Mouse (Mus musculus): ENCODE results near the gene Slc9a9.

Slc9a9 gene

DNA sequence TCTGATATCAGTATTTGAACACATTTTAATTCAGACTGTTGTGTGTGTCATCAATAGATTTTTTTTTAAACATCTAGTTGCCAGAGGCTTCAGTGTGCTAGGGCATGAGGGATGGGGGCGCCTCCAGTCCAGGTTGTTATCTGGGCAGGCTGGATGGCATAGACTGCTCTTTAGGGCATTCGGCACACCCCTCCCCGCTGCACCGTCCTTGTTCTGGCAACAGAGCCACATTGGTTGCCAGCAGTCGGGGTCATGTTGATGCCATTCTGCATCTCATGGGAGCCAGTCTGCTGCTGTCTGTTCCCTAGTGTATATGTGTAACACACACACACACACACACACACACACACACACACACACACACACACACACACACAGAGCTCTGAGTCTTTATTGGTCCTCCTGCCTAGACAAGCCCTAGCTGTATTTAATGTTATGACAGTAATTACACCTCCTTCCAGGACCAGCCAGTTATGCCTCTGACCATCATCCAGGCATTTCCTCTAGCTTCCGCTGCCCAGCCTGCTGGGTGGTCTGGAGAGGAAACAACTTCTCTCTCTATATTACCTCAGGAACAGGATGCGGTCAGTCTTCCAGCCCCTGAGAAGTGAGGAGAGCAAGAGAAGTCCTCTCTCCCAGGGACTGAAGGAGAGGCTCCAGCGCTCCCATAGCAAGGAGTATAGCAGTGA is 63.0 kb downstream of the Slc9a9 start:
- DNase-seq (ENCODE audit: low spot score): no peak

GRCm38 (mm10) chr9:94734320-94734719 is 64.6 kb downstream of the Slc9a9 start:
- no peak for DNase-seq (ENCODE audit: low spot score)

- no peak for DNase-seq (ENCODE audit: low spot score)
Measured at GRCm38 (mm10) chr9:94737226-94737625, 67.5 kb downstream of the Slc9a9 start.

- DNase-seq (ENCODE audit: low spot score): peak; percentile 26
Measured at GRCm38 (mm10) chr9:94738555-94739427, 69.1 kb downstream of the Slc9a9 start.

GRCm38 (mm10) chr9:94740841-94741240 is 71.1 kb downstream of the Slc9a9 start:
- no peak for DNase-seq (ENCODE audit: low spot score)

DNA sequence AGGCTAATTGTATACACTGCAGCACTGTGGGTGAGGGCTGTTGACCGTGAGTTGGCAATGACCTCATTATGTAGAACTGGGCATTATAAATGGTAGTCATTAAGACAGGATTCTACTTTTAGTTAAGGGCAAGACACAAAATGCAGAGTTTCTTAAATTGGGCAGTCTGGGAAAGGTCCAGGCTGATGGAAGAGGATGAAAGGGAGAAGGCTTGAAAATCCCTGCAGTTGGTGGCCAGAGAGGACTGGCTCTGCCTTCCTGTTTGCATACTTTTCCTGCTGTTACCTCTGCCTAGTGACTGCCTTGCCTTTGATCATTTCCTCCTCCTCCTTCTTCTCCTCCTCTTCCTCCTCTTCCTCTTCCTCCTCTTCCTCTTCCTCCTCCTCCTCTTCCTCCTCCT is 73.6 kb downstream of the Slc9a9 start:
- DNase-seq (ENCODE audit: low spot score): no peak

DNA sequence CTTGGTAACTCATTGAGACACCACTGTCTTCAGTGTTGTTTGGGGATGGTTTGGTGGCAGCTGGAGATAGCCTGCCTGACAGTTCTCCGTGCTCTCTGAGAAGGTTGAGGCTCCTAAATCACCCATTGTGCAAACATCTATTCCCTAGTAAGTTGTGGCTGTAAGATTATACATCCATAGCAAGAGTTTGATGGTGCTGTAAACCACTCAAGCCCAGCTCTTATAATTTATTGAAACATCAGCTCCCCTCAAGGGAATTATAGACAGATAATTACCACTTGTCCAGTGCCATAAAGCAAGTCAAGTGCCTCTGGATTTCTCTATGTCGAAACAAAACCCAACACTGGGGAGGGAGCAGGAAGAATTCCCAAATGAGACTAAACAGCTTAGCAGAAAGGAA is 78.8 kb downstream of the Slc9a9 start:
- DNase-seq (ENCODE audit: low spot score): no peak

- no peak for DNase-seq (ENCODE audit: low spot score)
Measured at GRCm38 (mm10) chr9:94750187-94750586, 80.5 kb downstream of the Slc9a9 start.

- no peak for DNase-seq (ENCODE audit: low spot score)
Measured at GRCm38 (mm10) chr9:94750935-94751637, 81.4 kb downstream of the Slc9a9 start.

GRCm38 (mm10) chr9:94751638-94752021 is 81.9 kb downstream of the Slc9a9 start:
- DNase-seq (ENCODE audit: low spot score): no peak

DNA sequence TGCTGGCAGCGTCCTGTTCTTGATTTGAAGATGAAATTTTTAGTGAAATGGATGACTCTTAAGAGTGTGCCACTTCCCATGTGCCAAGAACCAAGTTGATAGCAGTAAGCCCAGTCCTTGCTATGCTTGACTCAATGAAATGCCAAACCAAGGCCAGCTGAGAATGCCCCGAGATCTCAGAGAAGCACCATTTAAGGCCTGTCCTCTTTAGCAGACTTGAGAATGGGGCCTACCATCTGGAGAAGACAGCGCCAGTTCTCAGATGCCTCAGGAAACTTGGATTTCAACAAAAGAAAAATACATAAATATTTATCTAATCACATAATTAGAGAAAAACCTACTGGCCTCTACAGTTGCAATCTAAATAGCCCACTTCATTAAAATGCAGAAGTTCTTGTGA is 82.4 kb downstream of the Slc9a9 start:
- no peak for DNase-seq (ENCODE audit: low spot score)

GRCm38 (mm10) chr9:94759904-94760303 is 90.2 kb downstream of the Slc9a9 start:
- DNase-seq (ENCODE audit: low spot score): no peak

DNA sequence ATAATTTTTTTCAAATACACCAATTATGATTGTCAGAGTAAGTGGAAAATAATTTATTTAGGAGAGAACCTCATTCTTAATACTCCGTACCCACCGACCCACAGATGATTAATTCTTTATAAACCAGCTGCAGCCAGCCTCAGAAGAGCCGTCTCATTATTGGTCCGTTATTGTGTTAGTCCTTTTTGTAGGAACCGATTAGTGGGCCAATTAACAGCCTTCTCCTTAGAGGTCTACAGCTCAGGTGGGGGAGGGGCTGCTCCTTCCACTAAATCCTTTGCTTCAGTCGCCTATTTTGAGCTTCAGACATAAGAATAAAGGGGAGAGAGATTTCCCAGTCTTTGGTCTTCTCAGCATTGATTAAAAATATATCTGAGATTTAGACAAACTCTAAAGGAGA is 98.4 kb downstream of the Slc9a9 start:
- DNase-seq (ENCODE audit: low spot score): no peak

DNA sequence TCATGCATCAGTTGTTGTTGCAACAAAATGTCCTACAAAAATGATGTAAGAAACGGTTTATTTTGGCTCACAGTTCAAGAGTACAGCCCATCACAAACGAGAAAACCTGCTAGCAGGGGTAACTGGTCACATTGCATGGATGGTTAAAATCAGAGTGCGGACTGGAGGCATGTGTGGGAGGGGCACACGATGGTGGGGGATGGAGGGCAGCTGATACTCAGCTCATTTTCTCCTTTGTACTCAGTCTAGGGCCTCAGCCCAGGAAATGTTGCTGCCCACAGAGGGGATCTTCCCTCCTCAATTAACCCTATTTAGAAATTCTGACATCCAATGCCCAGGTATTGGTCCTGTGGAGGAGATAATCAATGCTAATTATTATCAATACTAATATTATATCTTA is 98.8 kb downstream of the Slc9a9 start:
- no peak for DNase-seq (ENCODE audit: low spot score)

DNA sequence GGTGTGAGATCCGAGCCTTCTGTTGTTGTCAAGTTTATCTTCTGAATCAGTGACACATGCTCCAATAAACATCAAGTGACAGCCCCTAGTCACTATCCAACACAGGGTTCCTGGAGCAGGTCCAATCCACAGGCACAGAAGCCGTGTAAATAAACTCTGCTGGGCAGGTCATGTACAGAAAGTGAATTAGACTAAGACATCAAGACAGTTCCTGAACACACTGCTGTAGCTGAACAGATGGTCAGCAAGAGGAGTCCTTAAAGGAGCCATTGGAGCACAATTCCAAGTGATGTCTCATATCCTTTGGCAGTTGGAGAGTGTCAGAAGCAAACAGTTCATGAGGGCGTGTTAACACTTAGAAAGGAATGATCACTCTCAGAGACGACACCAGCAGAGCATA is 103.6 kb downstream of the Slc9a9 start:
- no peak for DNase-seq (ENCODE audit: low spot score)

GRCm38 (mm10) chr9:94788261-94788660 is 118.6 kb downstream of the Slc9a9 start:
- no peak for DNase-seq (ENCODE audit: low spot score)

DNA sequence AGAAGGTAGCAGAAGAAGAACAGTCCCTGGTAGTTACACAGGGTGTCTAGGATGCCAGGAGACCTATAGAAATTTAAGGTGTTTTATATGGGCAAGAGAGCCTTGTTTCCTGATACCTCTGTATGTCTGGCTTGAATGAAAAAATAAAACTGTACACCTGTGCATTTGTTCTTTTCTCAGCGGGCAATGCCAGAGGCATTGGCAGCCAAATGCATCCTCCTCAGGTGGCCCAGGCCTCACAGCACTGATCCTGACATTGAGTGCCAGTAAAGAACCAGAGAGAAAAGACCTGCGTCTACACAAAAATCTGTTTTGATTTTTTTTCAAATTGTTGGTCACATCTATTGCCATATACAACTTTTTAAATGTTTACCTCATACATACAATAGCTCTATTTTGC is 121.3 kb downstream of the Slc9a9 start:
- no peak for DNase-seq (ENCODE audit: low spot score)

GRCm38 (mm10) chr9:94803073-94803472 is 133.4 kb downstream of the Slc9a9 start:
- DNase-seq (ENCODE audit: low spot score): no peak

- no peak for DNase-seq (ENCODE audit: low spot score)
Measured at GRCm38 (mm10) chr9:94805506-94805905, 135.8 kb downstream of the Slc9a9 start.

- DNase-seq (ENCODE audit: low spot score): no peak
Measured at GRCm38 (mm10) chr9:94815518-94815917, 145.8 kb downstream of the Slc9a9 start.

- DNase-seq (ENCODE audit: low spot score): no peak
Measured at GRCm38 (mm10) chr9:94821268-94821667, 151.6 kb downstream of the Slc9a9 start.

DNA sequence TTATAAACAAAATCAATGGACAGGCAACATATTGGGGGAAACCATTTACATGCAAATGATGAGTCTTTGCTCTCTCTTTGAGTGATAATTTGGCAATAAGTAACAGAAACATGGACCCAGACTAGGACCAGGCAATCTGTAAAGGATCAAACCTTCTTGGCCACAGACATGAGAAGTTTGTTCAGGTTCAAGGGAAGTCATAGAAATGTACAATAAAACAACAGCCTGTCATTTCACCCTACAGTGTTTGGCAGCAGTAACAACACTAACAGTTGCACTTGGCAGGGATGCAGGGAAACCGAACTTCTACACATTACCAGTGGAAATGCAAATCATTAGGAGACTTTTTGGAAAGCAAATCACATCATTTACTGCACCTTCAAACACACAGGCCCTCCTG is 164.1 kb downstream of the Slc9a9 start:
- no peak for DNase-seq (ENCODE audit: low spot score)

GRCm38 (mm10) chr9:94837384-94837783 is 167.7 kb downstream of the Slc9a9 start:
- DNase-seq (ENCODE audit: low spot score): no peak
